Mouse (Mus musculus): Measurements from ENCODE around the gene Pds5b. TPM values are rescaled to one million over a fixed set of nuclear protein-coding genes. Genes with fewer than 3 reads are reported as not detected.
A peak's percentile ranks its signal among the peaks of the same experiment; 100 is the strongest.
"Not testable (repeated sequence)": the region's sequence is repeated elsewhere in the genome, so short reads cannot be mapped to it uniquely, and the experiment has no call there.

Gene Pds5b
- polyA plus RNA-seq, 1 experiment from 2014 or later = 32.0 TPM

DNA sequence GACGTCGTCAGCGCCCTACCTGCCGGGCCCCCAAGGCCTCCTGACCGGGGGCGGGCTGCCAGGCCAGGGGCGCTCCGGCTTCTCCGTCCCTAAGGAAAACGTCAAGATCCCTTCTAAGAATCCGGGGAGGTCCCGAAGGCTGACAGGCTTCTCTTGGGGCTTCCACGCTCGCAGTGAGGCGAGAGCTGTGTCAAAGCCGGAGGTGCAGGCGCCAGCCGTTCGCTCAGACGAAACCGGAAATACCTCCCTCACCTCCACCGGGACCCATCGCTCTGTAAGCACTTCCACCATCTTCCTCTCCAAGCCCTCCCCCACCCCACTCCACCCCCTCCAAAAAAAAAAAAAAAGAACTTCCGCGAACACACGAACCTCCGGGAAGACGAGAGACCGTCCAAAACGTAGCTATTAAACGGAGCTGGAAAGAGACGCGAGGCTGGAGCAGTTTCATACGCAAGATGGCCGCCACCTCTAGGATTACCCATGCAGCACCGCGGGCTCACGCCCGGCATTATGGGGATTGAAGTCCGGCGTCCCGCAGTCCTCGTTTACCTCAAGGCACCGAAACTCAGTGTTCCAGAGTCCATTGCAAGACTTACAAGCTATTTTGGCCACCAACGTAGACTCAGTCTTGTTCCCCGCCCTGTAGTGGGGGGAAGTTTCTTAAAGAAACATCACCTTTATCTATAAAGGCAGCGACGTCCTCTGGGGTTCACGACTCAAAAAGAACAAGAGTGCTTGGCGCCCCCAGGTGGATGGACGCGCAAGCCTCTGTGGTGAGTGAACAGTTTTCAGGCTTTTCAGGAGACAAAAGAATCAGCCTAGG lies 8.2 kb upstream of the Pds5b start:
- H3K4me1 ChIP-seq = peaks cover 22% of the 10 kb centered on the region; the same call in 1 of the 2 replicates
- WGBS = under 1% methylated on average over 52 of the region's 52 CpGs
- H3K9me3 ChIP-seq (replicated peaks) = no peaks in the 10 kb centered on the region
- peaks cover 19% of the 10 kb centered on the region for H3K36me3 ChIP-seq (ENCODE audit: poor library complexity, severe bottlenecking)
- peak overlapping the region; percentile 90 for H3K27ac ChIP-seq
- H3K4me2 ChIP-seq = peak overlapping the region; percentile 82
- ATAC-seq = peak; percentile 98
- peak overlapping the region; percentile 98 for H3K4me3 ChIP-seq
- H3K9ac ChIP-seq = peak overlapping the region; percentile 91
- no peaks in the 10 kb centered on the region for H3K27me3 ChIP-seq

GRCm38 (mm10) chr5:150666133-150666739 lies 7.3 kb upstream of the Pds5b start, which contains the start of gene N4bp2l2:
Gene N4bp2l2 (minus strand): TSS chr5:150666183.
- not testable (repeated sequence) for H3K27me3 ChIP-seq; H3K9me3 ChIP-seq (replicated peaks); ATAC-seq
- WGBS = 88% methylated on average over 9 of the region's 9 CpGs
- Histone ChIP-seq H3K27ac (peak within 1 kb of the TSS; percentile 90), H3K4me1 (peaks cover 14% of the 10 kb centered on the region; the same call in 1 of the 2 replicates), H3K36me3 (ENCODE audit: poor library complexity, severe bottlenecking) (peaks cover 10% of the 10 kb centered on the region), H3K4me3 (peak within 1 kb of the TSS; percentile 98), H3K9ac (peak within 1 kb of the TSS; percentile 91), H3K4me2 (peak within 1 kb of the TSS; percentile 82)

DNA sequence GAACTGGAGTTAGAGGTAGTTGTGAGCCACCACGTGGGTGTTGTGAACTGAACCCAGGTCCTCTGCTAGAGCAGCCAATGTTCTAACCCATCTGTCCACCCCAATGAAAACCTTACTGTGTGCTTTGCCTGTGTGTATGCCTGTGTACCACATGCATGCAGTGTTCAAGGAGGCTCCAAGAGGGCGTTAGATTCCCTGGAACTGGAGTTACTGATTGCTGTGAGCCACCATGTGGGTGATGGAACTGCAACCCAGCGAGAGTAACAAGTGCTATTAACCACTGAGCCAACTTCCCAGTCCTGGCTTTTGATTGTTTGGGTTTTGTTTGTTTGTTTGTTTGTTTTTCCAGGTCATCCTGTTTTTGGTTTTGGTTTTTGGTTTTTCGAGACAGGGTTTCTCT lies 4.8 kb upstream of the Pds5b start:
- Histone ChIP-seq H3K27ac (no peak overlapping the region), H3K4me2 (no peak overlapping the region), H3K4me3 (no peak overlapping the region), H3K9me3 (replicated peaks) (no peaks in the 10 kb centered on the region), H3K4me1 (peaks cover 7% of the 10 kb centered on the region; the same call in 1 of the 2 replicates), H3K36me3 (ENCODE audit: poor library complexity, severe bottlenecking) (no peaks in the 10 kb centered on the region), H3K27me3 (no peaks in the 10 kb centered on the region), H3K9ac (no peak overlapping the region)
- 56% methylated on average over 4 of the region's 4 CpGs for WGBS
- ATAC-seq = no peak

DNA sequence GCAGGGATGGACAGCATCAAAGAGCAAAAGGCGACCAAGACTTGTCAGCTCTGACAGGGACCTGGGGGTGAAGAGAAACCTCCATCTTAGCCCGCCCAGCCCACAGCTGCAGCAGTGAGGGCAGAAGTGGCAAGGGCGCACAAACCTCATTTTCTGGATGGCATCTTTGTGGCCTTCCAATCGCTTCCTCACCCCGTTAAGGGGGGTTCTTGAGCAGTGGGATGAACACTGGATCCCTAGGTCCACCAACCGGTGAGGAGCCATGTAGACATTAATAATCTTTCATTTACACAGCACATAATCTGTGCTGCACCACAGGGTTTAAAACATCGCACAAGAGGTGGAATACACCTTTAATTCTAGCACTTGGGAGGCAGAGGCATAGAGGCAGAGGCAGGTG lies 1.2 kb upstream of the Pds5b start:
- Histone ChIP-seq H3K36me3 (ENCODE audit: poor library complexity, severe bottlenecking) (no peaks in the 10 kb centered on the region), H3K4me1 (peaks cover 19% of the 10 kb centered on the region), H3K9ac (no peak overlapping the region), H3K4me3 (no peak overlapping the region), H3K27ac (no peak overlapping the region), H3K27me3 (no peaks in the 10 kb centered on the region), H3K4me2 (no peak overlapping the region), H3K9me3 (replicated peaks) (no peaks in the 10 kb centered on the region)
- no peak for ATAC-seq
- 90% methylated on average over 7 of the region's 7 CpGs for WGBS

DNA sequence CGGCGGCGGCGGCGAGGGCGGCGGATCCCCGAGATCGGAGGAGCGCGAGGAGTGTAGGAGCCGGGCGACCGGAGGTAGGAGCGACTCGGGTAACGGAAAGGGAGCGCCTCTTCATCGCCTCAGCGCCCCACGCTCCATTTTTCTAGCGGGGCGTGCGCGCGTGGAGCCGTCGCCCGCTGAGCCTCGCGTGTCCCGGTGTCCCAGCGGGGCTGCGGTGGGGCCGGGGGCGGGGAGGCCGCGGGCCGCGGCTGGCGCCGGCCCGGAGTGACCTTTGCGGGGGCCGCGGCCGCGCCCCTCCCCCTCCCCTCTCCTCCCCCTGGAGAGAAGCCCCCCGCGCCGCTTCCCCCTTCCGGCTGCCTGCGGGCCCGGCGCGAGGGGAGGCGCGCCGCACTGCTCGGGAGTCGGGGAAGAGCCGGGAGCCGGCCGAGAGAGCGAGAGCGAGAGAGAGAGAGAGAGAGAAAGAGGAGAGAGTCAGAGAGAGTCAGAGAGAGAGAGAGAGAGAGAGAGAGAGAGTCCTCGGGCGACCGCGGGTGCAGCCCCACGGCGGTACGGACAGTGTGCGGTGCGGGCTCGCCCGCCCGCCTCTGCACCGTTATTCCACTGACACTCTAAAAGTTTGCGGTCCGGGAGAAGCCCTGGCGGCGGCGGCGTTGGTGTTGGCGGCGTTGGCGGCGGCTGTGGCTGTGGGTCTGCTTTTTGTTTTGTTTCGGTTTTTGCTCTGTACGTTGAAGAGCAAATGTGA lies 512 bp downstream of the Pds5b start:
- WGBS = under 1% methylated on average over 47 of the region's 91 CpGs
- peak overlapping the region; percentile 98 for H3K9ac ChIP-seq
- peak overlapping the region; percentile 88 for H3K4me3 ChIP-seq
- peaks cover 19% of the 10 kb centered on the region for H3K4me1 ChIP-seq
- H3K27me3 ChIP-seq = no peaks in the 10 kb centered on the region
- H3K27ac ChIP-seq = peak overlapping the region; percentile 97
- H3K36me3 ChIP-seq (ENCODE audit: poor library complexity, severe bottlenecking) = no peaks in the 10 kb centered on the region
- peak overlapping the region; percentile 60 for H3K4me2 ChIP-seq
- no peaks in the 10 kb centered on the region for H3K9me3 ChIP-seq (replicated peaks)
- peak; percentile 58 for ATAC-seq

DNA sequence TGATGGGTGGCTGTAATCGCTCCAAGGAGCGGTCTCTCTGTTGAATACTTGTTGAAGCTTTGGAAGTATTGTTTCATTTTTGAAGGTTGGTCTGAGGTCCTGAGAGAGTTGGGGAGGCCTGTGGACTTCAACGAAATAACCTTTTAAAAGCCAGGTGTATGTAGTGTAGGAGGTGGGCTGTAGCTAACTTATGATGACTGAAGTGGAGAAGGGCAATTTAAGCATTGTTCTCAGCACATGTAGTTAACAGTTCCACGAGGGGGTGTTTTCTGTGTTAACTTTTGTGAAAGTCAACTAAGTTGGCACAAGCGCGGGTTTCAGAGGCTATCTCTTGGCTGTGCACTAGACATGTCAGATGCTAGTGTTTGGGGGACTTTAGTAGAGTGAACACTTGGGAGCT lies 1.3 kb downstream of the Pds5b start:
- 47% methylated on average over 6 of the region's 6 CpGs for WGBS
- Histone ChIP-seq H3K9ac (peak overlapping the region; percentile 98), H3K27ac (no peak overlapping the region), H3K4me1 (peaks cover 19% of the 10 kb centered on the region), H3K4me2 (peak overlapping the region; percentile 60), H3K27me3 (no peaks in the 10 kb centered on the region), H3K36me3 (ENCODE audit: poor library complexity, severe bottlenecking) (no peaks in the 10 kb centered on the region), H3K4me3 (peak overlapping the region; percentile 88), H3K9me3 (replicated peaks) (no peaks in the 10 kb centered on the region)
- ATAC-seq = no peak

DNA sequence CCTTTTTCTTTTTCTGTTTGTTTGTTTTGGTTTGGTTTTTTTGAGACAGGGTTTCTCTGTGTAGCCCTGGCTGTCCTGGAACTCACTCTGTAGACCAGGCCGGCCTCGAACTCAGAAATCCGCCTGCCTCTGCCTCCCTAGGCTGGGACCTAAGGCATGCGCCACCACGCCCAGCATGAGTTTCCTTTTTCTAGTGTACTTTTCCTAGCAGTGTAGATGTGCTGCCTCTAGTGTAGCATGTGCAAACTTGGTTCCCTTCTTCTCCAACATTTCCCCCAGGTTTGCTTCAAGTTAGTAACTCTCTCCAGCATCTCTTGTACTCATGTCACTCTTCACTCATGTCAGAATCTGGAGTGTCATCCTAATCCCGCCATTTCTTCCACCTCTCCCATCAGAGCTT lies 9.3 kb downstream of the Pds5b start:
- 95% methylated on average over 6 of the region's 6 CpGs for WGBS
- H3K4me3 ChIP-seq; H3K27ac ChIP-seq; H3K4me2 ChIP-seq; H3K36me3 ChIP-seq (ENCODE audit: poor library complexity, severe bottlenecking); H3K9ac ChIP-seq; H3K27me3 ChIP-seq; ATAC-seq; H3K9me3 ChIP-seq (replicated peaks); H3K4me1 ChIP-seq: not testable (repeated sequence)

GRCm38 (mm10) chr5:150690685-150691084 lies 17.1 kb downstream of the Pds5b start:
- ATAC-seq = no peak
- H3K27ac ChIP-seq = no peak overlapping the region
- no peaks in the 10 kb centered on the region for H3K27me3 ChIP-seq
- no peak overlapping the region for H3K4me2 ChIP-seq
- peaks cover 6% of the 10 kb centered on the region for H3K9me3 ChIP-seq (replicated peaks)
- no peak overlapping the region for H3K4me3 ChIP-seq
- peaks cover 14% of the 10 kb centered on the region for H3K36me3 ChIP-seq (ENCODE audit: poor library complexity, severe bottlenecking)
- no peak overlapping the region for H3K9ac ChIP-seq
- H3K4me1 ChIP-seq = no peaks in the 10 kb centered on the region

DNA sequence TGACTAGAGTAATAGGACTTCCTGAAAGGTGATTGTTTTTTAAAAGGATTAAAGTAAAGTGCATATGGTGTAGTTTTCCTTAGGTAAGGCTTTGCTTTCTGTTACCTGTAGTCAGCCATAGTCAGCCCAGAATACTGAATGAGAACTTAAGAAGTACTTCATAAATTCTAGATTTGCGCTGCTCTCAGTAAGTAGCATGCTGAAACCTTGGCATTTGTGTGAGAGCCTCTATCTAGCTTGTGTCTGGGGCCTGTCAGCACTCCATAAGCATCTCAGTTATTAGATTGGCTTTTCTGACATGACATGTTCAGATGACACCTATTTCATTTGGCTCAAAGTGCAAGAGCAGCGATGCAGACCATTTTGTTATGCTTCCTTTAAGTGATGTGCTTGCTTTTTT lies 19.7 kb downstream of the Pds5b start:
- ATAC-seq = no peak
- Histone ChIP-seq H3K9ac (no peak overlapping the region), H3K36me3 (ENCODE audit: poor library complexity, severe bottlenecking) (peaks cover 25% of the 10 kb centered on the region), H3K27me3 (no peaks in the 10 kb centered on the region), H3K4me3 (no peak overlapping the region), H3K9me3 (replicated peaks) (peaks cover 6% of the 10 kb centered on the region), H3K4me1 (no peaks in the 10 kb centered on the region), H3K27ac (no peak overlapping the region), H3K4me2 (no peak overlapping the region)
- WGBS = 91% methylated on average over 2 of the region's 2 CpGs

DNA sequence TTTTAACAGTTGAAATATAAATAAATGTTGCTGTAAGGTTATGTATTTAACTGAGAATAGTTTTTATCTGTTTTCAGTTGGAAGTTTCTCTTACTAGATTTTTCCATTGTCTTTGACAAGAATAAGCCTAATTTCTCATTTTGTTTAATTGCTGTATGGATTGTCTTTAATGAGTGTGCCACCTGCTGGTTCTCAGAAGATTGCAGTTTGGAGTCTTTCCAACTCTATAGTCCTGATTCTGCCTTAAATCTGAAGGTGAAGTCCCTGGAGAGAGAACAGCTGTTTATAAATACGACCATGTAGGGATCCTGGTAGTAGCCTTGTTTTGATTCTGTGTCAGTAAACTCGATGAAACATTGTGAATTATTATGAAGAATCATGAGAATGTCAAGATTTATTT lies 29.2 kb downstream of the Pds5b start:
- no peak overlapping the region for H3K4me2 ChIP-seq
- H3K9ac ChIP-seq = no peak overlapping the region
- WGBS = 59% methylated on average over 2 of the region's 2 CpGs
- no peak overlapping the region for H3K4me3 ChIP-seq
- no peak for ATAC-seq
- no peaks in the 10 kb centered on the region for H3K4me1 ChIP-seq
- H3K36me3 ChIP-seq (ENCODE audit: poor library complexity, severe bottlenecking) = peaks cover 10% of the 10 kb centered on the region; the same call in 1 of the 2 replicates
- H3K27ac ChIP-seq = no peak overlapping the region
- no peaks in the 10 kb centered on the region; the same call in 1 of the 2 replicates for H3K9me3 ChIP-seq (replicated peaks)
- no peaks in the 10 kb centered on the region for H3K27me3 ChIP-seq

- ATAC-seq; H3K36me3 ChIP-seq (ENCODE audit: poor library complexity, severe bottlenecking); H3K27ac ChIP-seq; H3K4me1 ChIP-seq; H3K9ac ChIP-seq; H3K4me3 ChIP-seq; H3K27me3 ChIP-seq; H3K9me3 ChIP-seq (replicated peaks); H3K4me2 ChIP-seq: not testable (repeated sequence)
- 89% methylated on average over 1 of the region's 1 CpGs for WGBS
These were observed 33.1 kb downstream of the Pds5b start for GRCm38 (mm10) chr5:150706651-150707050.

DNA sequence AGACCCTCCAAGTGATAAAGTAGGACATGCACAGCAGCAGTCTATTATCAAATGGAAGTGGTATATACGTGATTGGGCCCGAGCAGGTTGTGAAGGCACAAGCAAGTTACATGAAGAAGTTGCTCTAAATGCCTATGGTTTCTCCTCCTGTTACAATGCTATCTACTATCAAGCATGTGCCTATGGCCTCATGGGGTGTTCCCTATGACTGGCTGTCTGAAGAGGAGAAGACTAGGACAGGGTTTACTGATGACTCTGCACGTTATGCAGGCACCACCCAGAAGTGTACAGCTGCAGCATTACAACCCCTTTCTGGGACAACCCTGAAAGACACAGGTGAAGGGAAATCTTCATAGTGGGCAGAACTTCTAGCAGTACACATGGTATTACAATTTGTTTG lies 33.6 kb downstream of the Pds5b start:
- not testable (repeated sequence) for H3K27ac ChIP-seq; H3K4me3 ChIP-seq; H3K9me3 ChIP-seq (replicated peaks); ATAC-seq; H3K9ac ChIP-seq; H3K4me2 ChIP-seq; H3K27me3 ChIP-seq; H3K36me3 ChIP-seq (ENCODE audit: poor library complexity, severe bottlenecking); H3K4me1 ChIP-seq
- WGBS = 97% methylated on average over 3 of the region's 3 CpGs

Measured in forebrain, embryonic 13.5 days (tissue).